Mouse (Mus musculus) heart, postnatal 14 days (tissue): ENCODE data around the gene Gm3149. TPM values are rescaled to one million over a fixed set of nuclear protein-coding genes. Genes with fewer than 3 reads are reported as not detected.
"Not testable (repeated sequence)": the region's sequence is repeated elsewhere in the genome, so short reads cannot be mapped to it uniquely, and the experiment has no call there.

Experiments
- DNase-seq, 2 experiments: peaks; one replicate each; pipeline ENCODE4 v3.0.0; 2021 to 2022
- intact Hi-C: fragments of 180-260 bp; cut with DNase I; formaldehyde crosslinking; loops from one replicate; pipeline ENCODE4 v1.15.1; 2025
- long read RNA-seq, 2 experiments: library from polyadenylated mRNA; stranded (forward); transcript quantifications; one replicate each; pipeline ENCODE4 v2.0.0; 2021
- total RNA-seq, 2 experiments: library from RNA; stranded (reverse); gene quantifications; 2 replicates each; pipeline ENCODE4 v1.2.3; 2021

Gm3149 gene
- total RNA-seq, result not detected
- long read RNA-seq, experiment 1, result 0 reads
- long read RNA-seq, experiment 2, result 0 reads

DNA sequence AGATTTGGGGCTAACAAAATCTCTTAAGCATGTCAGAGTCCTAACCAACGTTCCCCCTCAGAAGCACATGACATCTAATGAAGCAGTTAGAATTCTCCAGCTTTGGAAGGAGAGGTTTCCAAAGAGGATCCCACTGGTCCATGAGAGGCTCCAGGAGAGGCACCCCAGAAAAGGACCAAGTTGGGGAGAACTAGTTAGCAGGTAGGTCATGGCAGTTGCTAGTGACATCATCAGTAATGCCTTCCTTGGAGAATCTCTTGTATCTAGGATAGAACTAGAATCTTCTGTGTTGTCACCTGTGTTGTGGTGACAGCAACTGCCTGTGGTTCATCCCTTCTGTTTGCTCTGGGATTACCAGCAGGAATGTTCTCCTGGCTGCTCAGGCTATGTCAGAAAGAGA, at the start of gene Gm3149:
Gene Gm3149 (plus strand): TSS at position 301 of the 400 bp plus-strand sequence.
- DNase-seq, intact Hi-C loops: not testable (repeated sequence)

DNA sequence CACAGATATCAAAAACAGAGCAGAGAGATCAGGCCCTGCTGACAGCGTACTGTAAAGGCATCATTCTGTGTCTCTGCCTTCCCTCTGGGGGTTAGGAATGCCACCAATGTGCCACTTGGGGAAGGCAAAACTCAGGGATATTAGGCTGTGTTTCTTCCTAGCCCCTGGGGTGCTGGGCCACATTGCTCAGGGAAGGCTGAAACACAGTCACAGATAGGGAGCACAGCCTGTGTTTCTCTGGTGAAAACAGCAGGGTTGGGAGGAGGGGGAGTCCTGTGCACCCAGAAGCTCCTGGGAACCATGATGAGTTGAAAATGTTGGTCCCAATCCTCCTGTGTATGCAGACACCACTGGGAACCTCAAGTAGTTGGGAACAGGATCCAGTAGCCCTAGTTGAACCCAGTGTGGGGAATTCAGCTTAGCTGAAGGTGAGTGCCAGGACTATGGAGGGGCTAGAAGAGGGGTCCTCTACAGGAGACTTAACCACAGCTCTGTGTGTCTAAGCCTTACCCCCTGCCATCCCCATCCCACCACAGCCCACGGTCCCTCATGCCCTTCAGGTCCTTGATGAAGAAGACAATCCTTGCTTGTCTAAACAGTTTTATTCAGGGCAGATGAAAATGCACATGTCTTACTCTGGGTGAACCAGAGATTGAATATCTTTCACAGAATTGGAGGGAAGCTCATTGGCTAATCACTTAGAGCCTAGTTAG, 47.7 kb upstream of the Gm3149 start:
- DNase-seq, intact Hi-C loops: not testable (repeated sequence)

DNA sequence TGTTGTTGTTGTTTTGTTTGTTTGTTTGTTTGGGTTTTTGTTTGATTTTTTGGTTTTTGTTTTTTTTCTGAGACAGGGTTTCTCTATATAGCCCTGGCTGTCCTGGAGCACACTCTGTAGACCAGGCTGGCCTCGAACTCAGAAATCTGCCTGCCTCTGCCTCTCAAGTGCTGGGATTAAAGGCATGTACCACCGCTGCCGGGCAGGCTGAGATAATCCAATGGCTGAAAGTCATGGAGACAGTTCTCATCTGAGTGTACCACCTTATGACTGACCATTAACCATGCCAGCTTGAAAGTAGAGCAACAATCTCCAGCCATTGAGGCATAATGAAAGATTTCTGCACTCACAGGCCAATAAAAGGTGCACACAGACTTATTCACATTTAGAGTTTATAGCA, 37.3 kb upstream of the Gm3149 start:
- intact Hi-C loops, DNase-seq: not testable (repeated sequence)

DNA sequence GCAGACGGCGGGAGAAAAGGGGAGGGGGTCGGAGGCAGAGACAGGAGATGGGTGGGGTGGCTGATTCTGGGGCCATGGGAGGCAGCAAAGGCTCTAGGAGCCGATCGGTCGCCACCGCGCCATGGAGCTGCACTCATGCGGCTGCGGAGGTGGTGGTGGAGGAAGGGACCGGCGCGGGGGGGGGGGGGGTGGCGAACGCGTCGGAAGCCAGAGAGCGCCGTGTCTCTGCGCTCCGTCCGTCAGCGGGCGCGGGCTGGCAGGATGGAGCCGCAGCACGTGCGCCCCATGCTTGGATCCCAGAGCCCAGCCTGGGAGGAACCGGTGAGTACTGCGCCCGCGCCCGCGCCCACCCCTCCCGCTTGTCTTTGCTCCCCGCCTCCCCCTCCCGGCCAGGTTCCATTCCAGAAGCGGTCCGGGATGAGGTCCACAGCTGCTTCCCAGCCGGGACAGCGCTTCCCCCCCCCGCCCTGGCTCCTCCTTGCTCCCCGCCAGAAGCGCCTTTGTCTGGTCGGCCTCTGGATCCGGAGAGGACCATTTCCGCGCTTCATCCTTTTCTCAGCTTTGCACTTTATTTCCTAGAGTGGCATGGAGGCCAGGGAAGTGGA, 17.5 kb downstream of the Gm3149 start, which contains the start of gene 2610042L04Rik:
Gene 2610042L04Rik (plus strand): TSS at position 288 of the 605 bp plus-strand sequence.
- intact Hi-C loops, DNase-seq: not testable (repeated sequence)

DNA sequence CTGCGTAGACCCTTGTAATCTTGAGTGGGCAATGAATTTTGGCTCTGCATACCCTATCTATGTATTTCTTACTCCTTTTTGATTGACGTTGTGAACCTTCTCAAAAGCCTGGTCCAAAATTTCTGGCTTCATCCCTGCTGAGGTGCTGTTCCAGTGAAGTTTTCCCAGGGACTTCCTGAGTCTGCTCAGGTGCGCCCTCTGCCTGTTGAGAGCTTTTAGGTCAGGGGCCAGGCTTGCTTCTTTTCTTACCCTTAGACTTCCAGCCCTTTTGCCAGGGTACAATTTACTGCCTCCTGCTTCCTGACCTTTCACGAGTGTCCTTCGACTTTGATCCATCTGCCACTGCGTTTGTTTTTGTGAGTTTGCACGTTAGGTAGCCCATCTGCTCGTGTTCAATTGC, 18.4 kb downstream of the Gm3149 start:
- DNase-seq, intact Hi-C loops: not testable (repeated sequence)

DNA sequence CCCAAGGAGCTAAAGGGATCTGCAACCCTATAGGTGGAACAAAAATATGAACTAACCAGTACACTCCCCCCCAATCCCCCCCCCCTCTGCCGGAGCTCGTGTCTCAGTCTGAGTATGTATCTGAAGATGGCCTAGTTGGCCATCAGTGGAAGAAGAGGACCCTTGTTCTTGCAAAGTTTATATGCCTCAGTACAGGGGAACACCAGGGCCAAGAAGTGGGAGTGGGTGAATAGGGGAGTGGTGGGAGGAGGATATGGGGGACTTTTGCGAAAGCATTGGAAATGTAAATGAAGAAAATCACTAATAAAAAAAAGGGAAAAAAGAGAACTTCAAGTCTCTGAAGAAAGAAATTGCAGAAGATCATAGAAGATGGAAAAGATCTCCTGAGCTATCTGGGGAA, 51.9 kb downstream of the Gm3149 start:
- intact Hi-C loops, DNase-seq: not testable (repeated sequence)

DNA sequence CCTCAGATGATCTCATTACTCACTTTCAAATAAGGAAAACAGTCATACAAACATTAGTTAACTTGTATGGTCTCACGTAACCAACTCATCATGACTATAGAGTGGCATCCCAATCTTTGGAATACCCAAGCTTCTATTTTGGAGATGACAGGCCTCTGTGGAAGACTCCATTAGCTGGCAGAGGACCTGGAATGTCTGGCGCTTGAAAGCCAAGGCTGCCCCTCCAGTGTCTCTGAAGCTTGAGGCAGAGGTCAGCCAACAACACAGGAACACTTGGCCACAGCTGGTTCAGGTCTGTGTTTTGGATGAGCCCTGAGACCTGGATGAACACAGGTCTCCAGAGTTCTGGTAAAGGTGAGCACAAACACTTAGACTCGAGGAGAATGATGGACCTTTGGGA, 52.6 kb downstream of the Gm3149 start:
- peak in 1 of 2 experiments; percentile 11 for DNase-seq
- intact Hi-C loops, result not testable (repeated sequence)

Other genes starting within 250 kb of the Gm3149 start
- gene Gm3115, start 233.2 kb upstream of the Gm3149 start, total RNA-seq, result under 1 TPM; 0.19 to 0.20 TPM
- 1 to 10 TPM; 1.6 to 2.5 TPM for gene Gm8108, start 206.8 kb upstream of the Gm3149 start, total RNA-seq
- gene Gm3127, start 152.3 kb upstream of the Gm3149 start, total RNA-seq, result not detected
- under 1 TPM in 1 of 2 experiments, not detected in 1; 0.17 TPM for gene Gm2974, start 134.7 kb upstream of the Gm3149 start, total RNA-seq
- not detected for gene Gm3138, start 67.7 kb upstream of the Gm3149 start, total RNA-seq
- under 1 TPM; 0.14 to 0.20 TPM for gene 2610042L04Rik, start 17.5 kb downstream of the Gm3149 start, total RNA-seq
- not detected for gene Gm3159, start 80.2 kb downstream of the Gm3149 start, total RNA-seq
- under 1 TPM; 0.39 to 0.72 TPM for gene Gm3164, start 98.2 kb downstream of the Gm3149 start, total RNA-seq
- not detected for gene Gm3173, start 113.7 kb downstream of the Gm3149 start, total RNA-seq
- gene Gm3182, start 164.5 kb downstream of the Gm3149 start, total RNA-seq, result not detected
- not detected for gene Gm3047, start 238.1 kb downstream of the Gm3149 start, total RNA-seq